Mouse (Mus musculus) hindlimb bud, embryonic 11.5 days (tissue): Measurements from ENCODE around the gene Abr.
A peak's percentile ranks its signal among the peaks of the same experiment; 100 is the strongest.

Source experiments
- DNase-seq: peaks from one replicate; pipeline ENCODE4 v3.0.0-alpha.2; 2012; ENCODE audit warnings: low read depth, low spot score; ENCODE audit errors: extremely low spot score

Abr gene

DNA sequence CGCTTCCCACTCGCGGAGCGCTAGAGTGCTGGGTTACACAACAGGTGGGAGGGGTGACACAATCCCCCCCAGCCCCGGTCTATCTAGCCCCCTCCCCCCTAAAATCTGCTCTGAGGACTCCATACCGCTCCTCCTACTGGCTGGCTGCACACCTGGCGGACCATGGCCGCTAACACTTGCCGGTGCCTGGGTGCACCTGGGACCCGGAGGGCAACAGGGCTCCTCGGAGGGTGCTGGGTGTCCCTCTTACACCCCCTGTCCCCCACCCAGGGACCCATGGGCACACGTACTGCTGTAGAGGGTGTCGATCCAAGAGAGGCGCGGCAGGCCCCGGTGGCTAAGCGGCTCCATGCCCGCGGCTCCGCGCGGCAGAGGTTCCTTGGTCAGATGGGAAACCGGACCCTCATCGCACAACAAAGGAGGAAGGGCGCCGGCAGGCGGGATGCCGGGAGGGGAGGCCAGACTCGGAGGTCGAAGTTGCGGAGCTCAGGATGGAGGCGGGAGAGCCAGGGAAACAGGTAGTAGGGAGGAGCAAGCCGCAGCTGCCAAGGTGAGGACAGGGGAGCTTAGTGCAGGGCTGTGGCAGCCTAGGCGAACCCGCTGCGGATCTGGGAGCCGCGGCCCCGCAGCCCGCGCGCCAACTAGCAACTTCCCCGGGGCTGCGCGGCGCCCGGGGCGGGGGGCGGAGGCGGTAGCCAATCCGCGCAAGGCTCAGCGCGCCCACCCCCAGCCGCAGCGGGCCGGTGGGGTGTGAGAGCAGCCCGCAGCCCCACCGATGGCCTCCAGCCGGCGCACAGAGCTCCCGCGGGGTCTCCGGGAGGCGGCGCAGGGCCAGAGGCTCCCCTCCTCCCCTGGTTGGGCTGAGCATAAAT lies 51.1 kb downstream of the Abr start:
- DNase-seq, result no peak

DNA sequence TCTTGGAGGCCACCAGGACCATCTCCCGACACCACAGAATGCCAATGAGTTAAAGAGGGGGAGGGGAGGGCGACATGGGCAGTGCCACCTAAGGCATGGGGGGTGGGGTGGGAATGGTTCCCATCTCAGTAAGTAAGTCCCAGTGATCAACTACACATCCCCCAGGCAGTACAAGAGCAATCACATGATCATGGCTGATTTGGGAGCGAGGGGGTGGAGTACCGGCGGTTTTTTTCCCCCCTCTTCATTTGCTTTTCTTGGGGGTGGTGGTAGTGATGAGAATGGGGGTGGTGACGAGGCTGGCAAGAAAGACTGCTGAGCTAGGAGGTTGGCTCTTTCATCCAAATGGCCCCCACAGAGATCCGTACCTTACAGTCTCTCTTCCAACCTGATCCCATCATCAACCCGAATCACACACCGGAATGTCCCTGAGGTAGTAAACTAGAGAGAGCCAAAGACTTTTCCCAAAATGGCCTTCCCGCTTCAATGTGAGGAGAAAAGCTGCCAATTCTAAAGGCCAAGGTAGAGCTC lies 51.8 kb downstream of the Abr start:
- DNase-seq, result no peak

DNA sequence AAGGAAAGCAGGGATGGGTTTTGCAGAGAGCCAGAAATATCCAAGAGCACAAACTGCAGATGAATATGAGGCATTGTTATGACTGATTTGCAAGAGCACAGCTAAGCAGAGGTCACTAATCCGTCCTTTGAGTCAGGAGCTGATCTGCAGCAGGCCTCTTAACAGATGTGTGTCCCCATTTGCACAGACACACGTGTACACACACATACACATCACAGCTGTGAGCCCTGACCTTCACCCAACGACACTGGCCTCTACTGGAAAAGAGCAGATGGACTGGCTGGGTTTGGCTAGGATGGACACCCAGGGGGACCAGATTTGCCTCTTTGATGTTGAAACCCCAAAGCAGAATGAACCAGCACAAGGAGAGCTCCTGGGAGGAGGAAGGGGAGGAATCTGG lies 52.7 kb downstream of the Abr start:
- no peak for DNase-seq

DNA sequence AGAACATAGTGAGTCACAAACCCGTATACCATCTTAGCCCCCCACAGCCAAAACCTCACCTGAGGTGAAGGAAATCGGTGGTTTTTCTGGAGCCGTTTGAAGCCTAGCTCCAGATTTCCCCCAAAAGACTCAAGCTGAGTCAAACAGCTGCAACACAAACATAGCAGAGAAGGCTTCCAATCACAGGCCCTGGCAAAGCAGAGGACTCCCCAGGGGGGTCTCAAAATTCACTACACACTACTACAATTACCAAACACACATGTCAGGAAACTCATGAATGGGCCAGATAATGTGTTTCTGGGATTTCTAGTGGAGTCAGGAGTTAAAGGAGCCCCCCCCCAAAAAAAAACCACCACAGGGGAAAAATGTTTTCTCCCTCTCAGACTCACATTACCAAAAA lies 56.0 kb downstream of the Abr start:
- no peak for DNase-seq

DNA sequence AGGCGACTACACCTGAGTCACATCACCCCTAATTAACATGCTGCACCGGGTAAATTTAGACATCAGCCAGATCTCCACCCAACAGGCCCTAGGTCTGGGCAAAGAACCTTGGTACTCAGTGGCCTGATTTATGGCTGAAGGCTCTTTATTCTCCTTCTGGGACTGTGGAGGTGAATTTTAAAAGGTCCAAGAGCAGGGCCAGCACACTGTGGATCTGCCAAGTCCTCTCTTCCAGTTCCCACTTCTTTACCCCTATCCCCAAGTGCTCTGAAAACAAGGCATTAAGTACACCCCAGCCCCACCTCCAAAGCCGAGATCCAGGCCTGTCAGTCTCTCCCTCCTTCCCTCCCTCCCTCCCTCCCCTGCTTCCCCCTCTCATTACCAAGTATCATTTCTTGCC lies 59.5 kb downstream of the Abr start:
- DNase-seq, result no peak

DNA sequence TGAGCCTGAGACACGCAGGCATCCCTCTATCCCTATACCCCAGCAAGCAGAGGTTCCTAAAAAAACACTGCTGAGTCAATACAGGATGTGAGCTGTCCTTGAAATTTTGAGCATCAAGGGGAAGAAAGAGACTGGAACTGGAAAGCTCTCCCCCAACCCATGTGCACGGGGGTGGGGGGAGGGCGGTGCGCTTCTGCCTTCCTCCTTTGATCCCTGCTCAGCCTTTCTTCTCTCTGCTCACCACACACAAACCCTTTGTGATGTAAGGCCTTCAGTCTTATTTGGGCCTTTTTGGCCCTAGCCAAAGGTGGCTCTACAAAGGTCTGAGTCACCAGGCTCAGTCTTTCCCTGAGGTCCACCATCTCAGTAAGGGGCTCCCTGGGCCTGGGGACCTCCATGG lies 59.9 kb downstream of the Abr start:
- no peak for DNase-seq

DNA sequence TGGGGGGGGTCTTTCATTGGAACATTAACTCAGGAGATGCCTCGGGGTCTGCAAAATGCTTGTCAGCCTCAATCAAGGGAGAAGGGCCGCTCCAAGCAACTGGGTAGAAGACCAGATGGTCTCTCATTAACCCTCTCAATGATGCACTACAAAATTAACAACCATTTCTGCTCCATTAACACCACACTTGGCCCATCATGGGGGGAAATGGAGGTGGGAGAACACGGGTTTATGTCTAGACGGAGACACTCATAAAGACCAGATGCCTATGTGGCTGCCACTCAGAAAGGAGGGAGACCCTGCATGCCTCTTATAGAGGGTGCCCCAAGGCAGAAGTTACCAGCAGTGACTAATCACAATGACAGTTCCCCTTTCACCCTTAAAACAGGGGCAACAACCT lies 64.3 kb downstream of the Abr start:
- no peak for DNase-seq

DNA sequence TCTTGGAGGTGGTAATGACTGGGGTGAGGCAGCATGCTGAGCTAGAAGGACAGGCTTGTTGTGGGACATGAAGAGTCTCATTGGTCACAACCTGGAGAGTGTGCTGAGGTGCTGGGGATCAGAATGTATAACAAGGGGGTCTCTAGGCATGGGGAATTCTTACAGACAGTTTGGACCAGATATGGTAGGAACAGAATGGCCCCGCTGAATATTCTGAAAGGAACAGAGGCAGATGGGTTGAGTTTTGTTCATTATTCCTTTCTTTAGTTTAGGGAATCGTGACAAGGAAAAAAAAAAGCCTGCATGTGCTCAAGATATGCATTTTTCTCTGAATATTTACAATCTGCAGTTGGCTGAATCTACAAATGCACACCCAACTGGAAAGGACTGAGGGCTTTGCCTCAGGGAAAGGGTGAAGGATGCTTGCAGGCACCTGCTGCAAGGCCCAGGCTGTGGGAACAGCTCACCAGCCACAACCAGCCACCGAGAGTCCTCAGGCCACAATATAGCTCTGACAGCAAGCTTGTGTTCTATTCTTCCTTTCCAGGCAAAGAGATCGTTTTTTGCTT lies 73.9 kb downstream of the Abr start:
- DNase-seq, result no peak

DNA sequence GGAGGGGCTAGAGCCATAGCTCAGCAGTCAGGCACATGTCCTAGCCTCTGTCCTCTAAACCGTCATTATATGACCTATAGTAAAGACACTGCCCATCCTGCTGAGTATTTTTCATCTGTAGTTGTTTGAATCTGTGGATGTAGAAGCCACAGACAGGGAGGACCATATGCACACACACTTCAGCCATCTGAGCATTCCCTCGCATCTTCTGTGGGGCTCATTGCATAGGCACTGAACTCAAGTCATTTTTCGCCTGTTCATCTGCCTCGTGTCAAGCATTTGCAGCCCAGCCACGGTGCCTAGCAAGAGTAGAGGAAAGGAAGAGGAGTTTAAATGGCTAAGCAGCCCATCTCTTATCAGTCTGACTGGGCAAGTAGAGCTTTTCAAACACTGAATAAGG lies 74.7 kb downstream of the Abr start:
- no peak for DNase-seq

DNA sequence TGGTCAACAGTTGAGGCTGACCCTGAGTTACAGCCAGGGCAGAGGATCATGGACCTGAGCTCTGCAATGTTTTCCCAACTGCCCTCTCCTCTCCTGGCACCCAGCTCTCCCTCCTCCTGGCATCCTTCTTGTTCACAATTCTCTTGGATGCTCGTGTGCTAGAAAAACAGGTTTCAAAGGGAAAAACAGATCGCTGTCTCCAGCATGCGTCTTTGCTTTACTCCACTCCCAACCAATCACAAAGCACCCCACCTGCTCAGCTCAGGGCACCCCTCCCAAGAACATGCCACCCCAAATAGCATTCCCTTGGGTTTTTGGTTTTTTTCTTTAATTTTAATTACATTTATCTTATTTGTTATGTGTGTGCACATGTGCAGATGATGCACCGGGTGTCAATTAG lies 75.7 kb downstream of the Abr start:
- DNase-seq, result no peak

DNA sequence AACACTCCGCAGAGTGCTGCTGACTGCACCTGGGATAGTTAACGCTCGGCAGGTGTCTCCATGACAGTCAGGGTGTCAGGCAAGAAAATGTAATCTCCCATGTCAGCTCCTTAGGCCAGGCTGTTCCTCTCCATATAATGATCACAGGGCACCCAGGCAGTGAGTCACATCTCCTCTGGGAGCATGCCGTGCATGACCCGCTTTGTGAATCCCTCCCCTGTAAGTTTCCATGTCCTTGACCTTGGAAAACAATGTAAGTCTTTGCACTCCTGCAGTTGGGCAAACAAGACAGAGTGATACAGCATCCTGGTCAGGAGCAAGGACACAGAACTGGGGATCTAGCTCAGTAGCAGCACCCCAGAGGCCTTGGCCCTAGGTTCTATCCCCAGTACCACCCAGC lies 78.8 kb downstream of the Abr start:
- DNase-seq, result no peak

DNA sequence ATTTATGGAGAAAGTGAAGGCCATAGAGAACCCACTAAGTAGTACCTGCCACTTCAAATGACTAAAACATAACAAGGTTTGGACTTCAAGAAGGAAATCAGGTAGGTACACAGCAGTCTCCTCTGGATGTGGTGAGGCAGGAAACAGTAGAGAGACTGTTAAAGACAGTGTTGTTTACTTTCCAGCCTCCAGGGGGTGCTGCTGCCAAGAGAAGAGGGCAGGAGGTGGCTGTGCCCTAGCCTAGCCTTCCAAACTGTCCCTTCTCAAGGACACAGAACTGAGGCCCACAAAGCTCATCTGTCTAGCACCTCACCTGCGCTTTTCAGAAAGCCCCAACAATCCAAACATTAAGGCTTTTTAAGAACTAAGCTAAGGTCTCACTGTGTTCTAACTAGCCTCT lies 81.1 kb downstream of the Abr start:
- no peak for DNase-seq

DNA sequence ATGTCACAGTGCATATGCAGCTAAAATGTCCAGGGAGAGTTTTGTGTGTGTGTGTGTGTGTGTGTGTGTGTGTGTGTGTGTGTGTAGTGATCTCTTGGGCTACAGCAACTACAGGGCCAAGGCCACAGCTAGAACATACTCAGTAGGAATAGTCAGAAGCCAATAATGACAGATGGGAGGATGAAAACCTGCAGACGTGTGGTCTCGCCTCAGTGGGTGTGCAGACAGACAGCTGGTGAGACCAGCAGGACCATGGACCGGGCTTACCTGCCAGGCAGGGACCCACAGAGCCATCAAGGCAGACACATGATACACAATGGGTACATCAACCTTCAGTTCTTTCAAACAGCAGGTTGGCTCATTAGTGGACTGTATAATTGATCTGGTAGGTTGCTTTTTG lies 84.7 kb downstream of the Abr start:
- DNase-seq, result no peak

DNA sequence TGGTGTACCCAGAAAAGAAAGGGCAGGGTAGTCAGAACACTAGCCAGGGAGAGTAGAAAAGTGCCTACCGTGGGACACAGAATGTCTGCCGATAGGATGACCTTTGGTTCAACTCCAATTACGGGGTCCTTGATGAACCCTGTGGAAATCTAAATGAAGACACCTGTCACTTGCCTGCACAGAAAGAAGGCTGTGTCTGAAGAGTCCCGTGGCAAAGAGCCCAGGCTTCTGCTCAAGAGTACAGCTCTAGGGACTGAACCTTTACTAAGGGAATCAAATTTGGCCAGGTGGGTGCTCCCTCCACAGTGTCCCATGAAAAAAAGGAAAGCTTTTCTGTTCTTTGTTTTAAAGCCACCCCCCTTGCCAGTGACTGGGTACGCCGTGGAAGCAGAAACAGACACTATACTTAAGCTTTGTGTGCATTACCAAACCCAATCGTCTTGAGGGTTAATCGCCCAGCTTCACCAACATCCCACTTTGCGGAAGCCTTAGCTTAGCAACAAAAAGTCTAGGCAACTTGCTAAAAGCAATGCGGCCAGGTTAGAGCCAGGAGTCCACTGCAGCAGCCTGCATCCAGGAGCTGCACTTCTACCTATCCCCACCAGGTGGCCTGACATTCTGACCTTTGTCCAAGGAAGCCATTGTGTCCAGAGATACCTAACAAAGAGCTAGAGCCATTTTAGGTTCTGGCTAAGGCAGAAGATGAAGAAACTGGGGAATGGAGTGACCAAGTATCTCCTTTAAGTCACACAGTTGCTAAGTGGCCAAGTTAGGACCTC lies 85.3 kb downstream of the Abr start:
- DNase-seq, result no peak

DNA sequence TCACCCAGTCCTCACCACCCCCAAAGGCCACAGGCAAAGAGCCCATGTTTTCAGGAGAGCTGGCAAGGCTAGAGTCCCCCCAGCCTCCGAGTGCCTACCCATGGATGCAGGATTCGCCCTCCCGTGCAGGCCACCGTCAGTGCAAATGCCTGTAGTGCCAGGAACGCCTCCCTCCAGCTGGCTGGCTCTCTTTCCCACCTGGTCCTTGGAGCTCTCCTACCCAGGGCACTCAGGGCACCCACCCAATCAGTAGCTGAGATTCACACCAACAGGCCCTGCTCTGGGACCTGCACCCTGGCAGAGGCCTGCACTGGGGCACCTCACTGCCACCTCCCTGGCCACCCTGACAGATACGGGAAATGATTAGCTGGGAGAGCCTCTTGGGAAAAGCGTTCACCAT lies 90.1 kb downstream of the Abr start:
- no peak for DNase-seq

DNA sequence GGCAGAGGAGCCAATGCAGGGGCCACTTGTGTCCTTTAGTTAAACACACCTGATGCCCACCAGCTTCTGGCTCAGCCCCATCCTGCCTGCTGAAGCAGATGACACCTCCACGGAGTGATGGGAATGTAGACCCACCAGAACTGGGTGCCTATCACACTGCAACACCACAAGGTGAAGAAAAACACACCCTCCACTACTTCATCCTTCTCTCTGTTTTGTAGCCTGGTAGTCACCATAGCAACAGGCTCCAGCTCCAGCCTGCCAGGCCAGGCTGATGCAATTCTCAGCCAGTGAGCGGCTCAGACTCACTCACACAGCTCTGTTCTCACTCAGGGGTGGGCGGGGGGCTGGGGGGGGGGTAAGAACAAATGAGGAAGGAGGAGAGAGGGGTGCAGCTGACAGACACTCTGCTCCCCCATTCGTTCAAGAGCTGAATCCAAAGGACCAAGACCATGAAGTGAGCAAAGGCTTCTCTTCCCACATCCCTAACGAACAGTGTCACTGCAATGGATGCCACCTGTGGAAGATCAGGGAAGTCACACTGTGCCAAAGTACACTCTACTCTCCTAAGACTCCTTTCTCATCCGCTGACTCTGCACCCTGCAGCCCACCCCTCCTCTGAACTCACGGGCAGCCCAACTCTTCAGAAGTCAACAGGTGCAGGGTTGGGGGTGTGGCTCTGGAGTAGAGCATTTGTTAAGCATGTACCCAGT lies 91.0 kb downstream of the Abr start:
- DNase-seq, result no peak

DNA sequence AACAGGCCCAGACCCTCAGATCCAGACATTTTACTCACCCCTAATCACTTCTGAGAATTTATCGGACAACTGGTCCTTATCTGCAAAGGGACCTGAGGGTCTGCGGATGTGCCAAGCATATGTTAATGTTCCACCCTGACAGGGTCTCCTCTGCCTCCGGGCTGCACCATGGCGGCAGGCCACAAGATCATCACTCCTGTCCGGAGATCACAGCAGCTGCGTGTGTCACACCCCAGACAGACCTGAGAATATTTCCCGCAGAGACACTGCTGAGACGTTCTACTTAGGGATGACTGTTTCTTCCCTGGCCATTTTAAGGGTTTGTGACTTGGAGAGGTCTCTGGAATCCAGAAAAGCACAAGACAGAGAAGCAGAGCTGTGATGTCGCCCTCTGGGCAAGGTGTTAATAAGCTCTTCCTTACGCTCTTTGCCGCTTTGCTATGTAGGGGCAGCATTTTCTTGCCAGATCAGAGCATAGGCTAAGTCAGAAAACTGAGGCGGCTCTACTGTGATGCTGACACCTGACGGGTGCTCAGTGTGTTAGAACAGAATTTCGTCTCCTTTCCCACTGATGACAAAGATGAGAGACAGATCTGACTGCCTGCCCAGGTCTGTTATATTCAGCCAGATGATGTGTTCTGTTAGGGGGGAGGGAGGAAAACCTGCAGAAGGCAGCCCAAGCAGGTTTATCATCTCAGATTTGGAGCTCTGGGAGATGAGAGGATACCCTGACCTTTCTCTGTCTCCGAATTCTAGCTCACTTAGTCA lies 91.8 kb downstream of the Abr start:
- DNase-seq, result no peak

DNA sequence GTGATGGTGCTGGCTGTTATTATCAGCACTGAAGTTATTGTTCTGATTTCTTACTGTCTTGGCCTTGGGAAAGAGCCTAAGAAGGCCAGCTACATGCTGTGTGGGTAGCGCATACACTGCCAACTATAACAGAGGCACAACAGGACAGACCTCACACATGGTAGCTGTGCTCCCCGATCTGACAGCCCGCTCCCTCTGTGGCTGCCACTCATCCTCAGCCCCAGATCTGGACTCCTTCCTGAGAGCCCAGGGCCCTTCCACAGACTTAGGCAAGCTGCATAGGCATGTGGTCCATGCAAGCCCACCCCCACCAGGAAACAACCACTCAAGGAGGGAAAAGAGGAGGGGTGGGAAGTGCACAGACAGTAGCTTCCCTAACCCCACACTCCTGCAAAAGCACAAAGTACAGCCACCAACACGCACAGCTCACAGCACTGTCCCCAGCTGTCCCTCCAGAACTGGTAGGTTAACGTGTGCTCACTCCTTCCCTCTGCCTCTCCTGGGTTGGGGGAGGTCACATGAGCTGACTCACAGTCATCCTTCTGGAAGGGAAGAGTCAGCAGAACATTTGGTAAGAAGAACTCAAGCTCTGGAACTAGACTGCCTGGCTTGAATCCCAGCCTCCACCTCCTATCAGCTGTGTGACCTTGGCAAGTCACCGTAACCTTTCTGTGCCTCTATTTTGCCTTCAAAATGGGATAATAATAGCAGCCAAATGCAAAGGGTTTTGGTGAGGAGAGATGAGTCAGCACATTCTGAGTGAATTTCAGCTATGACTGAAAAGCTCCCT lies 92.6 kb downstream of the Abr start:
- no peak for DNase-seq

DNA sequence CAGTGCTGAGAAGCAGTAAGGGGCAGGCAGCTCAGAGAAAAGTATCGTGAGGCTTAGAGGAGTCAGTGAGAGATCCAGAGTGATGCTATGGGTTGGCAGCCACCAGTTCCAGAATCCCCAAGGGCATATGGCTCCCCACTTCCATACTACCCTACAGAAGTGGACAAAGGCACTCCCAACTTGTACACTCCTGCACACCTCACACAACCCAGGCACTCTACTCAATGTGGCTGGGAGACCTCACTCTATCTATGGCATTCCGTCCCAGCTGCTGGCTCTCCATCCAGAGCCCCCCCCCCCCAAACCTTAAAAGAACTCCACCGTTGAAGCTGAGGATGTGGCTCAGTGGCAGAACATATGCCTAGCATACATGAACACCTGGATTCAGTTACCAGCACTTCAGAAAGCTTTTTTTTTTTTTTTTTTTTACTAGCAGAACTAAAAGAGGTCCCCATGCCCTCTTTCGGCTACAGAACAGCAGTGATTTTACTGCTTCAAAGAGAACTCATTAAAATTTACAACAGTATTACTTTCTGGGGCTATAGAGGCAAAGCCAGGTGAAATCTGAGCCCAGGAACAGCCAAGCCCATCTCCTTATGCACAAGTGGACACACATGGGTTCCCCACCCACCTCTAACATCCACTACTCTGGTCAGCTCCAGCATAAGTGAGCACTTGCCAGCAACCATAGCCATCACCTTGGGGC lies 96.3 kb downstream of the Abr start:
- peak; percentile 72 for DNase-seq
